Mouse (Mus musculus): ENCODE measurements around the gene Mrc1. TPM values are rescaled to one million over a fixed set of nuclear protein-coding genes. Genes with fewer than 3 reads are reported as not detected.

The Mrc1 gene
- total and polyA plus RNA-seq, 3 experiments: 0.08 TPM; not detected in 2

GRCm38 (mm10) chr2:14342309-14342839 is 113.2 kb downstream of the Mrc1 start:
- H3K79me2 ChIP-seq (ENCODE audit: control insufficient read depth, insufficient read depth, low read length, poor library complexity): no peaks in the 10 kb centered on the region
- H3K9me3 ChIP-seq (replicated peaks; ENCODE audit: insufficient read depth, low read length): no peaks in the 10 kb centered on the region
- no peak for DNase-seq (ENCODE audit: low read depth, low spot score)
- H3K36me3 ChIP-seq (ENCODE audit: control insufficient read depth in 1 of 2, insufficient read depth in 2 of 2, low read length in 2 of 2): no peaks in the 10 kb centered on the region
- H3K27ac ChIP-seq (ENCODE audit: control insufficient read depth, low read depth, low read length): no peak overlapping the region
- no peaks in the 10 kb centered on the region for H3K27me3 ChIP-seq (ENCODE audit: control insufficient read depth in 1 of 2, insufficient read depth in 2 of 2, low read length in 2 of 2)
- no peak overlapping the region for H3K4me3 ChIP-seq (ENCODE audit: control insufficient read depth in 1 of 2, insufficient read depth in 1 of 2, low read depth in 2 of 2, low read length in 2 of 2)
- no peaks in the 10 kb centered on the region for H3K4me1 ChIP-seq (ENCODE audit: control insufficient read depth in 1 of 2, insufficient read depth in 2 of 2, low read length in 2 of 2)
- no peak overlapping the region for H3K9ac ChIP-seq (ENCODE audit: control insufficient read depth, low read depth, low read length, poor library complexity, severe bottlenecking)
- TF ChIP-seq MEF2A (IDR thresholded peaks at IDR 0.05; ENCODE audit: extremely low read depth, insufficient replicate concordance, low read depth, low read length, poor library complexity, severe bottlenecking) (no peak), KAT2A (conservative IDR thresholded peaks at IDR 0.05; ENCODE audit: low read depth, low read length) (no peak), TCF12 (IDR thresholded peaks at IDR 0.05; ENCODE audit: low read depth, low read length) (no peak), GABPA (IDR thresholded peaks at IDR 0.05; ENCODE audit: low read depth, low read length) (no peak), POLR2AphosphoS2 (IDR thresholded peaks at IDR 0.05; ENCODE audit: low read length) (no peak), ZKSCAN1 (IDR thresholded peaks at IDR 0.05; ENCODE audit: low read depth, low read length) (no peak), POLR2AphosphoS5 (IDR thresholded peaks at IDR 0.05; ENCODE audit: borderline replicate concordance, low read depth, low read length) (no peak), HCFC1 (IDR thresholded peaks at IDR 0.05; ENCODE audit: low read depth, low read length) (no peak), E2F4 (IDR thresholded peaks at IDR 0.05; ENCODE audit: borderline replicate concordance, low read depth, low read length) (no peak), MYB (IDR thresholded peaks at IDR 0.05; ENCODE audit: low read depth, low read length) (no peak), BHLHE40 (IDR thresholded peaks at IDR 0.05; ENCODE audit: borderline replicate concordance, low read depth, low read length) (no peak), JUND (IDR thresholded peaks at IDR 0.05; ENCODE audit: low read depth, low read length) (no peak), ZNF384 (IDR thresholded peaks at IDR 0.05; ENCODE audit: low read depth, low read length) (no peak), TAL1 (IDR thresholded peaks at IDR 0.05; ENCODE audit: low read length) (no peak), NRF1 (IDR thresholded peaks at IDR 0.05; ENCODE audit: insufficient read depth, low read depth, low read length, poor library complexity, severe bottlenecking) (no peak)

Other genes starting within 250 kb of the Mrc1 start
- 10.7 and 14.6 TPM in 2 replicates for gene Hacd1, start 173.3 kb upstream of the Mrc1 start, total RNA-seq (2012; rRNA removed)
- gene Hacd1, start 173.3 kb upstream of the Mrc1 start, polyA plus RNA-seq (2012; ENCODE audit: insufficient read depth in 1 of 2, insufficient read length in 2 of 2, low read depth in 1 of 2, low replicate concordance in 2 of 2, missing spikeins in 1 of 2): 10 to 100 TPM in 1 of 2 experiments, not detected in 1; 23.1 TPM
- 29.6 and 32.1 TPM in 2 replicates for gene Stam, start 155.3 kb upstream of the Mrc1 start, total RNA-seq (2012; rRNA removed)
- 100 to 1,000 TPM in 1 of 2 experiments, 10 to 100 TPM in 1; 24.5 to 466 TPM for gene Stam, start 155.3 kb upstream of the Mrc1 start, polyA plus RNA-seq (2012; ENCODE audit: insufficient read depth in 1 of 2, insufficient read length in 2 of 2, low read depth in 1 of 2, low replicate concordance in 2 of 2, missing spikeins in 1 of 2)
- 0.04 and 0.07 TPM in 2 replicates for gene Tmem236, start 54.9 kb upstream of the Mrc1 start, total RNA-seq (2012; rRNA removed)
- under 1 TPM in 1 of 2 experiments, not detected in 1; 0.06 TPM for gene Tmem236, start 54.9 kb upstream of the Mrc1 start, polyA plus RNA-seq (2012; ENCODE audit: insufficient read depth in 1 of 2, insufficient read length in 2 of 2, low read depth in 1 of 2, low replicate concordance in 2 of 2, missing spikeins in 1 of 2)
- not detected in 2 replicates for gene Slc39a12, start 158.9 kb downstream of the Mrc1 start, total RNA-seq (2012; rRNA removed)
- gene Slc39a12, start 158.9 kb downstream of the Mrc1 start, polyA plus RNA-seq (2012; ENCODE audit: insufficient read depth in 1 of 2, insufficient read length in 2 of 2, low read depth in 1 of 2, low replicate concordance in 2 of 2, missing spikeins in 1 of 2): not detected

All from MEL (cell line).